Mouse (Mus musculus) intestine, embryonic 14.5 days (tissue): ENCODE measurements around the gene Rpl37. TPM values are rescaled to one million over a fixed set of nuclear protein-coding genes. Genes with fewer than 3 reads are reported as not detected.
"Not testable (repeated sequence)": the region's sequence is repeated elsewhere in the genome, so short reads cannot be mapped to it uniquely, and the experiment has no call there.

Source experiments
- ATAC-seq: fragments of 200-750 bp; cut with Nextera tagmentation; replicated peaks from 2 replicates; pipeline ENCODE4 v1.8.0; 2017; ENCODE audit warnings: low read depth, moderate number of reproducible peaks, moderate TSS enrichment, moderate library complexity; ENCODE audit not compliant: low FRiP score, low TSS enrichment
- DNase-seq: peaks from one replicate; pipeline ENCODE4 v3.0.0-alpha.2; 2018; ENCODE audit warnings: low spot score
- H3K27ac ChIP-seq: fragments of 300-500 bp; sonication (generic); 2 replicates; pipeline ENCODE4 v1.5.1; 2014; ENCODE audit warnings: low read depth, mild to moderate bottlenecking, control low read depth
- H3K27me3 ChIP-seq: fragments of 300-500 bp; sonication (generic); replicated peaks from 2 replicates; pipeline ENCODE4 v1.6.1; 2014; ENCODE audit warnings: low read length, control low read depth; ENCODE audit not compliant: control insufficient read depth, insufficient read depth
- H3K36me3 ChIP-seq: fragments of 300-500 bp; sonication (generic); 2 replicates; pipeline ENCODE4 v1.6.1; 2014; ENCODE audit warnings: low read length, control low read depth; ENCODE audit not compliant: control insufficient read depth, insufficient read depth
- H3K4me1 ChIP-seq: fragments of 300-500 bp; sonication (generic); replicated peaks from 2 replicates; pipeline ENCODE4 v1.6.1; 2014; ENCODE audit warnings: low read length, control low read depth, mixed read lengths; ENCODE audit not compliant: control insufficient read depth, insufficient read depth
- H3K4me2 ChIP-seq: fragments of 300-500 bp; sonication (generic); 2 replicates; pipeline ENCODE4 v1.6.1; 2014; ENCODE audit warnings: low read length
- H3K4me3 ChIP-seq: fragments of 300-500 bp; sonication (generic); 2 replicates; pipeline ENCODE4 v1.5.1; 2014; ENCODE audit warnings: low read depth, low read length, control low read depth, mixed read lengths
- H3K9ac ChIP-seq: fragments of 300-500 bp; sonication (generic); 2 replicates; pipeline ENCODE4 v1.6.1; 2014; ENCODE audit warnings: mild to moderate bottlenecking, low read length
- H3K9me3 ChIP-seq: fragments of 300-500 bp; sonication (generic); 2 replicates; pipeline ENCODE4 v1.6.1; 2016; ENCODE audit warnings: low read length, control low read depth; ENCODE audit not compliant: control insufficient read depth
- WGBS: fragments of 180-500 bp; shearing (Covaris S2); extraction: QIAGEN DNeasy Blood & Tissue Kit; methylation state at CpG from one replicate; pipeline ENCODE4 v1.1.7; 2014; 5-methylcytosine and 5-hydroxymethylcytosine counted together
- polyA plus RNA-seq: library from polyadenylated mRNA; unstranded; fragments of >200 nt; fragmentation: Nextera tagmentation; extraction: Ambion mirVana; gene quantifications from 2 replicates; pipeline ENCODE4 v1.2.1, GENCODE M21; 2014

The Rpl37 gene
- polyA plus RNA-seq, 1 experiment from 2014 or later: 885 TPM

DNA sequence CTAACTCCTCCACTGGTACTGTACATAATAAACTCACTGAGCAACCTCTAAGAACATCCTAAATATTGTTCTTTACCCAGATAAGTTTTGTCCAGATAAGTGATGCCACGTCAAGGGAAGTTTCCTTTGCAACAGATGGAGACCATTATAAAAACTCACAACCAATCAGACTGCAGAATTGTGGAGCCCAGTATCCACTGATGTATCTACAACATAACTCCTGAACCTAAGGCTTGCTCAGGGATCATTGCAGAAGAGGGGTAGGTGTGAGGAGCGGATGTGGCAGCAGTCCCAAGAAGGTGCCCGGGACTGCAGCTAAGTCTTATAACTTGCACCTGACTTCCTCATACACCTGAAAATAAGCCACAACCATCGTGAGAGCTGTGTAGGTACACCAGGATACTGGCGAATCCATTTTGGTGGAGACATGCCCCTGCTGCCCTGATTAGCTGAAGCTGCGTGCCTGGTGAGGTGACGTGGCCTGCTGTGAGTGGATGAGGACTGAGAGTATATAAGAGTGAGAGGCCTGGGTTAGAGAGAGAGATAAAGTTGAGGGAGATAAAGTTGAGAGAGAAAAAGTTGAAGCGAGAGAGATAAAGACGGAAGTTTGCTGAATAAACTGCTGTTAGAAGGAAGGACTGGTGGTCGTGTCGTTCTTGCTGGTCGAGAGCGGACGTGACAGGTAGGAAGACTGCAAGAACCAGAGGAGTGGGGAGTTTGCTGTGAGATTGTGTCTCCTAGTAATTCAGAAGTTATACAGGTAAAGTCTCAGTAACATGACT is 14.6 kb downstream of the Rpl37 start:
- H3K9ac ChIP-seq, H3K4me2 ChIP-seq, H3K9me3 ChIP-seq, H3K36me3 ChIP-seq, H3K27ac ChIP-seq, H3K4me3 ChIP-seq, H3K4me1 ChIP-seq, H3K27me3 ChIP-seq, DNase-seq, ATAC-seq: not testable (repeated sequence)
- 84% methylated on average over 14 of the region's 14 CpGs for whole genome bisulfite sequencing

DNA sequence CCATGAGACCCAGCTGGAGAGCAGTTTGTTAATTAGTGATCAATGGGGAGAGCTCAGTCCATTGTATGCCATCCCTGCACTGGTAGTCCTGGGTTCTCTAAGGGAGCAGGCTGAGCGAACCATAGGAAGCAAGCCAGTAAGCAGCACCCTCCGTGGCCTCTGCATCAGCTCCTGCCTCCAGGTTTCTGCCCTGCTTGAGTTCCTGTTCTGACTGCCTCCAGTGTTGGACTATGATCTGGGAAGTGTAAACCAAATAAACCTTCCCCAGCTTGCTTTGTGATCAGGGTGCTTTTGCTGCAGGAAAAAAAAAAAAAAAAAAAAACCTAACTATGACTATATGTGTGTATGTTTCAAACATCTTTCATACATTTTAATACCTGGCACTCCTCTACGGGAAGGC is 16.9 kb downstream of the Rpl37 start:
- ATAC-seq: no peak
- Histone ChIP-seq H3K27ac (no peak overlapping the region), H3K27me3 (no peaks in the 10 kb centered on the region), H3K4me3 (no peak overlapping the region), H3K4me2 (no peak overlapping the region), H3K9me3 (no peaks in the 10 kb centered on the region), H3K9ac (no peak overlapping the region), H3K4me1 (no peaks in the 10 kb centered on the region), H3K36me3 (no peaks in the 10 kb centered on the region)
- no peak for DNase-seq
- 74% methylated on average over 3 of the region's 3 CpGs for WGBS

DNA sequence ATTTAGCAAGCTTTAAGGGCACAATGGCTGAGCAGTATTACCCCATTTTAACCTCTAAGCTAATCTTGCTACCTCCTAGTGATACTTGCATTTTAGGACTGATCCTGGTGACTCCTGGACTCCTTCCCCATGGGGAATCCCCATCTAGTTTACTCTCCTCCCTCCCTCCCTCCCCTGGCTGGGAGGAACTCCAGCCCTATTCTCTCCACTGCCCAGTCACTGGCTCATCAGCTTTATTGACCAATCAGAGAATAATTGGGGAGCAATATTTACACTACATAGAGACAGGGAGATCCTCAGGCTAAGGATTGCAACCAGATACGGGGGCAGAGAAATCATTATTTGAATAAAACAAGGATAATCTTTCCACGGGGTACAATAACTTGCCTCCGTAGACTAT is 17.7 kb downstream of the Rpl37 start:
- ATAC-seq (no peak), DNase-seq (no peak)

DNA sequence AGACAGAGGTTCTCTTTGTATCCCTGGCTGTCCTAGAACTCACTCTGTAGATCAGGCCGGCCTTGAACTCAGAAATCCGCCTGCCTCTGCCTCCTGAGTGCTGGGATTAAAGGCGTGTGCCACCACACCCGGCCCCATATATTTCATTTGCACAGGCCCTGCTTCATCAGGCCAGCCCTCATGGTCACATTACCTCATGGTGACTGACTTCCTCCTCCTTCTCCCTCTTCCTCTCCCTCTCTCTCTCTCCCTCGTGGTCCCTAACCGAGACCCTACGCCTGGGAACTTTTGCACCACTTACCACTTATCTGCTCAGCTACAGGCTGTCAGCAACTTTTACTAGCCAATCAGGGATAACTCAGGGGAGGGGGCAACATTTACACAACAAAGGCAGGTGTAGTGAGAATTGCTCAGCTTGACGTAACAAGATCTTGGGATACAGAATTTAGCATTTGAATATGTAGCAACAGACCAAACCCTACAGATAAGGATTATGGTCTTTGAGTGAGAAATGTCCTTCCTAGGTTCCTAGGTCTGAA is 18.6 kb downstream of the Rpl37 start:
- WGBS: 75% methylated on average over 8 of the region's 8 CpGs
- no peak overlapping the region for H3K4me2 ChIP-seq
- H3K9me3 ChIP-seq: no peaks in the 10 kb centered on the region
- H3K4me3 ChIP-seq: no peak overlapping the region
- H3K36me3 ChIP-seq: no peaks in the 10 kb centered on the region
- no peaks in the 10 kb centered on the region for H3K4me1 ChIP-seq
- H3K9ac ChIP-seq: no peak overlapping the region
- no peak for DNase-seq
- no peak for ATAC-seq
- no peak overlapping the region for H3K27ac ChIP-seq
- H3K27me3 ChIP-seq: no peaks in the 10 kb centered on the region

More for the DNA sequence above, 17.7 kb downstream of the Rpl37 start:
- Histone ChIP-seq H3K4me3 (no peak overlapping the region), H3K4me1 (no peaks in the 10 kb centered on the region), H3K4me2 (no peak overlapping the region), H3K27me3 (no peaks in the 10 kb centered on the region), H3K27ac (no peak overlapping the region), H3K9ac (no peak overlapping the region), H3K36me3 (no peaks in the 10 kb centered on the region), H3K9me3 (no peaks in the 10 kb centered on the region)
- WGBS: 63% methylated on average over 3 of the region's 3 CpGs

DNA sequence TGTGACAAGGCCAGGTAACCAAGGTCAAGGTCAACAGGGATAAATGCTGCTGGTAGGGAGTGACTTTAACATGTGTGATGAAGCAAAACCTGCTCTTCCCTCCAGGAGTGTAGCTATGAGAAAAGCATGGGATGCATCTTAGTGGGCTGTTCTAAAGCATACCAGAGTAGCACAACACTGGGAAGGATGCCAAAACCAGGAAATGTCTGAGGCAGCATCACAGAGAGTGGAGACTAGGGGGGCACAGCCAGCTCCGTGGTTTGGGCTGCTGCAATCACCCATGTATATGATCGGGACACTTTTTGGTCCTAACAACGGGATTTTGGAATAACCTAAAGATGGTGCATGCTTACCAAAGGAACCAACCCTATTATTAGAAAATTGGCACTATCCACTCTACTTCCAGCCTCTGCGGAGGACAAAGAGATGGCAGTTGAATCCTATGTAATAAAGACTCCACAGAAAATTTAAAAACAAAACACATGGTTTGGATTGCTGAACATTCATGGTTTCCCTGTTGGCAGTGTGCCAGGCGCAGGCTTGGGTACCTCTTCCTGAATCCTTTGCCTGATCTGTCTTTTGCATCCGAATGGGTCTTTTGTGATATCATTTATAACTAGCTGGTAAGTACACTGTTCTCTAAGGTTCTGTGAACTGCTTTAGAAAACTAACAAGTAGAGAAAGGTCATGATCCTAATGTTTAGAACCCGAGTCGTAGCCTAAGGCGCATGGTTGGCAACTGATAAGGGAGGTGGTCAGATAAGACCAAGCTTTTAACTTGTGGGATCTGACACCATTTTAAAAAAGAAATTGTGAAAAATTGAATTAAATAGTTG is 21.8 kb downstream of the Rpl37 start:
- WGBS: 71% methylated on average over 9 of the region's 9 CpGs
- Histone ChIP-seq H3K9ac (no peak overlapping the region), H3K9me3 (no peaks in the 10 kb centered on the region), H3K4me3 (no peak overlapping the region), H3K27ac (no peak overlapping the region), H3K27me3 (no peaks in the 10 kb centered on the region), H3K36me3 (no peaks in the 10 kb centered on the region), H3K4me1 (no peaks in the 10 kb centered on the region), H3K4me2 (no peak overlapping the region)
- ATAC-seq: no peak
- DNase-seq: no peak

DNA sequence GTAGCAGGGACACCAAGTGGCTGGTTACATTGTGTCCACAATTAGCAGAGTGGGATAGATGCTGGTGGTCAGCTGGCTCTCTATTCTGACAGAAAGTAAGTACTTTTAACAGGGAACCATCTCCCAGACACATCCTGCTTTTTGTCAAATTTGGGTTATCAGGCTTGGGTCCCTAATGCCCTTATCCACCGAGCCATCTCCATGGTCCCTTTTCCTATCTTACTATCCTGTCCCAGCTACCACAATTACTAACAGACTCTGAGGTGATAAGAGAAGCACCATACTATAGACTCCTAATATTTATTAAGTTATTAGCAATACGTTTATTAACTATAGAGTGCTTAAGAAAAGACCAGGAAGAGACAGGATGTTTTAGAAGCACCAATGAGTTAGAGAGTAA is 22.9 kb downstream of the Rpl37 start:
- no peak overlapping the region for H3K4me2 ChIP-seq
- H3K4me3 ChIP-seq: no peak overlapping the region
- H3K36me3 ChIP-seq: no peaks in the 10 kb centered on the region
- no peak overlapping the region for H3K27ac ChIP-seq
- DNase-seq (no peak), ATAC-seq (no peak)
- 0 out of 2 replicates have a peak, but pooled peaks cover under 1% of the 10 kb centered on the region for H3K4me1 ChIP-seq
- H3K9me3 ChIP-seq: no peaks in the 10 kb centered on the region
- no peak overlapping the region for H3K9ac ChIP-seq
- no peaks in the 10 kb centered on the region for H3K27me3 ChIP-seq
- WGBS: 71% methylated on average over 2 of the region's 2 CpGs

DNA sequence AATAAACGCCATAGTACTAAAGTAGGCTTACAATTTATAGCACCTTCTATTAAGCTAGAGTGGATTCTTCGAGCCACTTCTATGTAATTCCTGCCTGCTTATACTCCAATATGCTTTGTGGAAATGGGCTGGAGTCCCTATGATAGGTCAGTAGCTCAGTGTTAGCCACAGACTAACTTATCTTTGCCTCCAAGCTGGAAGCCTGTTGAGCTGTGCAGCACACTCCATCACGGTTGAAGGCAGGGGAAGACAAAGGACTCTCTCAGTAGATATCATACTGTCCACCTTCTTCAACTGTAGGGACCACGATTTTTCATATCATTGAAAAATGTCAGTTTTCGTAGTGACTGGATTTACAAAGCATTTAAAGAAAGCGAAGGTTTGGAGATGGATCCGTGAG is 23.4 kb downstream of the Rpl37 start:
- ATAC-seq: no peak
- Histone ChIP-seq H3K27me3 (no peaks in the 10 kb centered on the region), H3K36me3 (no peaks in the 10 kb centered on the region), H3K27ac (no peak overlapping the region), H3K9me3 (no peaks in the 10 kb centered on the region), H3K4me1 (peaks cover 5% of the 10 kb centered on the region; the same call in 1 of the 2 replicates), H3K4me3 (no peak overlapping the region), H3K9ac (no peak overlapping the region), H3K4me2 (no peak overlapping the region)
- 81% methylated on average over 7 of the region's 7 CpGs for WGBS
- no peak for DNase-seq

DNA sequence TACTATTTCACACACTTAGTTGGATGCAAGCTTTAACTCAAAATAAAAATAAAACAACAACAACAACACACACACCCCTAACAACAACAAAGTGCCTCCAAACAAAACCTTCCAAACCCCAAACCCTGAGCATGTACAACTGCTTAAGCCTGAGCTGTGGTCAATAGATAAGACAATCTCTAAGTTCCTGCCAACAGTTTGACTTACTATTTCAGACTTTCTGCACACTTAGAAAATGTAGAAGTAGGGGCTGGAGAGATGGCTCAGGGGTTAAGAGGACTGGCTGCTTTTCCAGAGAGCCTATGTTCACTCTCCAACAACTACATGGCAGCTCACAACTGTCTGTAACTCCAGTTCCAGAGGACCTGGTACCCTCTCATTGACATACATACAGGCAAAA is 23.9 kb downstream of the Rpl37 start:
- H3K4me1 ChIP-seq: peaks cover 10% of the 10 kb centered on the region
- H3K9me3 ChIP-seq: no peaks in the 10 kb centered on the region
- H3K9ac ChIP-seq: no peak overlapping the region
- no peak overlapping the region for H3K4me2 ChIP-seq
- H3K4me3 ChIP-seq: no peak overlapping the region
- H3K27me3 ChIP-seq: no peaks in the 10 kb centered on the region
- DNase-seq (no peak), ATAC-seq (no peak)
- no peak overlapping the region for H3K27ac ChIP-seq
- H3K36me3 ChIP-seq: no peaks in the 10 kb centered on the region
